Mouse (Mus musculus) testis, adult 2 months (tissue): Measurements from ENCODE around the gene Lgsn. TPM values are rescaled to one million over a fixed set of nuclear protein-coding genes. Genes with fewer than 3 reads are reported as not detected.
A peak's percentile ranks its signal among the peaks of the same experiment; 100 is the strongest.

Experiments
- H3K27ac ChIP-seq: fragments of 200-500 bp; 2 replicates; pipeline ENCODE4 v1.5.1; 2012; ENCODE audit warnings: low read depth, low read length; ENCODE audit not compliant: control insufficient read depth, insufficient read depth
- H3K27me3 ChIP-seq: fragments of 200-500 bp; 2 replicates; pipeline ENCODE4 v1.6.1; 2012; ENCODE audit warnings: mild to moderate bottlenecking, low read length, moderate library complexity; ENCODE audit not compliant: control insufficient read depth, insufficient read depth
- H3K36me3 ChIP-seq: fragments of 200-500 bp; 2 replicates; pipeline ENCODE4 v1.6.1; 2012; ENCODE audit warnings: mild to moderate bottlenecking, low read length; ENCODE audit not compliant: control insufficient read depth, insufficient read depth
- H3K4me1 ChIP-seq: fragments of 200-500 bp; 2 replicates; pipeline ENCODE4 v1.6.1; 2012; ENCODE audit warnings: low read length; ENCODE audit not compliant: control insufficient read depth, insufficient read depth
- H3K4me3 ChIP-seq: fragments of 200-500 bp; 2 replicates; pipeline ENCODE4 v1.5.1; 2012; ENCODE audit warnings: low read depth, mild to moderate bottlenecking, low read length, moderate library complexity, mixed read lengths; ENCODE audit not compliant: control insufficient read depth
- CTCF ChIP-seq: fragments of 200-500 bp; IDR thresholded peaks from 2 replicates; pipeline ENCODE4 v1.5.1; 2012; ENCODE audit warnings: low read depth, mild to moderate bottlenecking, inconsistent platforms, low read length, moderate library complexity; ENCODE audit not compliant: control insufficient read depth, insufficient read depth, insufficient replicate concordance
- POLR2A ChIP-seq: fragments of 200-500 bp; IDR thresholded peaks from 2 replicates; pipeline ENCODE4 v1.6.1; 2012; ENCODE audit warnings: low read depth, mild to moderate bottlenecking, inconsistent platforms, low read length, moderate library complexity; ENCODE audit not compliant: control insufficient read depth
- polyA plus RNA-seq: library from polyadenylated mRNA; depleted of rRNA; stranded (reverse); fragments of >200 nt; gene quantifications from 2 replicates; pipeline ENCODE4 v1.2.3, GENCODE M21; 2012; rRNA removed

Gene Lgsn
- polyA plus RNA-seq, result 0.11 and 0.16 TPM in 2 replicates

GRCm38 (mm10) chr1:31176101-31176500 is at the start of gene Lgsn:
Gene Lgsn, plus strand, starts transcription at chr1:31176401.
- TF ChIP-seq POLR2A (no peak), CTCF (no peak)
- Histone ChIP-seq H3K27ac (no peak within 1 kb of the TSS), H3K4me1 (no peaks in the 10 kb centered on the region), H3K4me3 (no peak within 1 kb of the TSS), H3K36me3 (no peaks in the 10 kb centered on the region), H3K27me3 (no peaks in the 10 kb centered on the region)

- Histone ChIP-seq H3K4me3 (no peak overlapping the region), H3K4me1 (no peaks in the 10 kb centered on the region), H3K27ac (no peak overlapping the region), H3K36me3 (no peaks in the 10 kb centered on the region), H3K27me3 (no peaks in the 10 kb centered on the region)
- TF ChIP-seq CTCF, result no peak
- TF ChIP-seq POLR2A, result no peak
Measured at GRCm38 (mm10) chr1:31138387-31138786, 37.8 kb upstream of the Lgsn start.

- no peaks in the 10 kb centered on the region for H3K27me3 ChIP-seq
Measured at GRCm38 (mm10) chr1:31142288-31143094, 33.7 kb upstream of the Lgsn start.

GRCm38 (mm10) chr1:31143571-31143970 is 32.6 kb upstream of the Lgsn start:
- Histone ChIP-seq H3K4me1 (no peaks in the 10 kb centered on the region), H3K27me3 (no peaks in the 10 kb centered on the region), H3K36me3 (no peaks in the 10 kb centered on the region), H3K4me3 (no peak overlapping the region), H3K27ac (no peak overlapping the region)
- TF ChIP-seq CTCF (no peak), POLR2A (no peak)

More at GRCm38 (mm10) chr1:31142288-31143094, 33.7 kb upstream of the Lgsn start:
- Histone ChIP-seq H3K4me1 (no peaks in the 10 kb centered on the region), H3K27ac (no peak overlapping the region), H3K4me3 (no peak overlapping the region), H3K36me3 (no peaks in the 10 kb centered on the region)
- TF ChIP-seq CTCF (no peak), POLR2A (no peak)

GRCm38 (mm10) chr1:31149671-31150070 is 26.5 kb upstream of the Lgsn start:
- Histone ChIP-seq H3K27ac (no peak overlapping the region), H3K27me3 (no peaks in the 10 kb centered on the region), H3K4me1 (0 out of 2 replicates have a peak, but pooled peaks cover 2% of the 10 kb centered on the region), H3K4me3 (no peak overlapping the region), H3K36me3 (no peaks in the 10 kb centered on the region)
- TF ChIP-seq CTCF (no peak), POLR2A (no peak)

GRCm38 (mm10) chr1:31150546-31150945 is 25.7 kb upstream of the Lgsn start:
- peak overlapping the region; percentile 35 for H3K4me3 ChIP-seq
- peak overlapping the region; percentile 2; the same call in 1 of the 2 replicates for H3K27ac ChIP-seq
- H3K36me3 ChIP-seq, result no peaks in the 10 kb centered on the region
- H3K27me3 ChIP-seq, result no peaks in the 10 kb centered on the region
- TF ChIP-seq POLR2A (no peak), CTCF (no peak)
- 0 out of 2 replicates have a peak, but pooled peaks cover 2% of the 10 kb centered on the region for H3K4me1 ChIP-seq

GRCm38 (mm10) chr1:31152799-31153426 is 23.3 kb upstream of the Lgsn start:
- H3K27me3 ChIP-seq, result no peaks in the 10 kb centered on the region
- no peaks in the 10 kb centered on the region for H3K36me3 ChIP-seq
- H3K4me3 ChIP-seq, result no peak overlapping the region
- 0 out of 2 replicates have a peak, but pooled peaks cover 2% of the 10 kb centered on the region for H3K4me1 ChIP-seq
- TF ChIP-seq CTCF, result peak; percentile 22; the same call in 1 of the 2 replicates
- TF ChIP-seq POLR2A, result no peak
- H3K27ac ChIP-seq, result no peak overlapping the region
